Mouse (Mus musculus) c-Kit-positive CD71-positive TER-119-positive erythroid progenitor cells, embryonic 14.5 days (primary cell): ENCODE data around the gene Epn2.
"Not testable (repeated sequence)": the region's sequence is repeated elsewhere in the genome, so short reads cannot be mapped to it uniquely, and the experiment has no call there.

ENCODE experiments used
- DNase-seq: peaks from one replicate; pipeline ENCODE4 v3.0.0-alpha.2; 2013; ENCODE audit warnings: low spot score

The Epn2 gene

GRCm38 (mm10) chr11:61590516-61591213, 11.2 kb upstream of the Epn2 start:
- no peak for DNase-seq

- no peak for DNase-seq
Observed at GRCm38 (mm10) chr11:61585421-61585820, 5.9 kb upstream of the Epn2 start.

GRCm38 (mm10) chr11:61584830-61585229, 5.3 kb upstream of the Epn2 start:
- no peak for DNase-seq

GRCm38 (mm10) chr11:61584096-61584495, 4.6 kb upstream of the Epn2 start:
- no peak for DNase-seq

- DNase-seq: not testable (repeated sequence)
Observed at GRCm38 (mm10) chr11:61582808-61583207, 3.3 kb upstream of the Epn2 start.

- no peak for DNase-seq
Observed at GRCm38 (mm10) chr11:61579878-61580381, 443 bp upstream of the Epn2 start.

GRCm38 (mm10) chr11:61578541-61578982, 925 bp downstream of the Epn2 start:
- DNase-seq: no peak

- DNase-seq: no peak
Observed at GRCm38 (mm10) chr11:61577991-61578390, 1.5 kb downstream of the Epn2 start.

- no peak for DNase-seq
Observed at GRCm38 (mm10) chr11:61577349-61577748, 2.1 kb downstream of the Epn2 start.

GRCm38 (mm10) chr11:61573266-61573665, 6.2 kb downstream of the Epn2 start:
- no peak for DNase-seq

- DNase-seq: no peak
Observed at GRCm38 (mm10) chr11:61571225-61571624, 8.3 kb downstream of the Epn2 start.

GRCm38 (mm10) chr11:61569671-61570070, 9.8 kb downstream of the Epn2 start:
- DNase-seq: no peak

GRCm38 (mm10) chr11:61564566-61564965, 14.9 kb downstream of the Epn2 start:
- no peak for DNase-seq

- DNase-seq: no peak
Observed at GRCm38 (mm10) chr11:61563939-61564338, 15.5 kb downstream of the Epn2 start.

GRCm38 (mm10) chr11:61562421-61562820, 17.1 kb downstream of the Epn2 start:
- DNase-seq: no peak

- DNase-seq: no peak
Observed at GRCm38 (mm10) chr11:61559572-61559971, 19.9 kb downstream of the Epn2 start.

GRCm38 (mm10) chr11:61553015-61553754, 26.3 kb downstream of the Epn2 start:
- DNase-seq: no peak

GRCm38 (mm10) chr11:61550631-61551030, 28.9 kb downstream of the Epn2 start:
- no peak for DNase-seq

GRCm38 (mm10) chr11:61547710-61548109, 31.8 kb downstream of the Epn2 start:
- DNase-seq: no peak

- no peak for DNase-seq
Observed at GRCm38 (mm10) chr11:61546452-61546851, 33.0 kb downstream of the Epn2 start.

- no peak for DNase-seq
Observed at GRCm38 (mm10) chr11:61545586-61545985, 33.9 kb downstream of the Epn2 start.

GRCm38 (mm10) chr11:61541106-61541505, 38.4 kb downstream of the Epn2 start:
- DNase-seq: no peak

- DNase-seq: no peak
Observed at GRCm38 (mm10) chr11:61540642-61541041, 38.8 kb downstream of the Epn2 start.
